Mouse (Mus musculus) midbrain, embryonic 10.5 days (tissue): ENCODE data around the gene Ggact. TPM values are rescaled to one million over a fixed set of nuclear protein-coding genes. Genes with fewer than 3 reads are reported as not detected.

Source experiments
- DNase-seq: peaks from one replicate; pipeline ENCODE4 v3.0.0-alpha.2; 2017; ENCODE audit warnings: low spot score
- H3K27ac ChIP-seq: fragments of 300-500 bp; sonication (generic); replicated peaks from 2 replicates; pipeline ENCODE4 v1.5.1; 2016; ENCODE audit warnings: mild to moderate bottlenecking
- H3K27me3 ChIP-seq: fragments of 300-500 bp; sonication (generic); 2 replicates; pipeline ENCODE4 v1.6.1; 2016; ENCODE audit warnings: low read depth, mild to moderate bottlenecking; ENCODE audit not compliant: poor library complexity, severe bottlenecking
- H3K36me3 ChIP-seq: fragments of 300-500 bp; sonication (generic); 2 replicates; pipeline ENCODE4 v1.6.1; 2016; ENCODE audit warnings: mild to moderate bottlenecking, moderate library complexity
- H3K4me1 ChIP-seq: fragments of 300-500 bp; sonication (generic); 2 replicates; pipeline ENCODE4 v1.6.1; 2016
- H3K4me3 ChIP-seq: fragments of 300-500 bp; sonication (generic); 2 replicates; pipeline ENCODE4 v1.5.1; 2016; ENCODE audit warnings: mild to moderate bottlenecking, moderate library complexity
- H3K9me3 ChIP-seq: fragments of 300-500 bp; sonication (generic); replicated peaks from 2 replicates; pipeline ENCODE4 v1.6.1; 2016; ENCODE audit warnings: mild to moderate bottlenecking
- WGBS: fragments of 180-500 bp; shearing (Covaris S2); methylation state at CpG from one replicate; pipeline ENCODE4 v1.1.7; 2016; 5-methylcytosine and 5-hydroxymethylcytosine counted together
- polyA plus RNA-seq: library from polyadenylated mRNA; unstranded; fragments of >200 nt; fragmentation: Nextera tagmentation; extraction: Ambion mirVana; gene quantifications from 2 replicates; pipeline ENCODE4 v1.2.1, GENCODE M21; 2016

Ggact gene
- polyA plus RNA-seq, 1 experiment from 2014 or later, result 3.2 TPM

DNA sequence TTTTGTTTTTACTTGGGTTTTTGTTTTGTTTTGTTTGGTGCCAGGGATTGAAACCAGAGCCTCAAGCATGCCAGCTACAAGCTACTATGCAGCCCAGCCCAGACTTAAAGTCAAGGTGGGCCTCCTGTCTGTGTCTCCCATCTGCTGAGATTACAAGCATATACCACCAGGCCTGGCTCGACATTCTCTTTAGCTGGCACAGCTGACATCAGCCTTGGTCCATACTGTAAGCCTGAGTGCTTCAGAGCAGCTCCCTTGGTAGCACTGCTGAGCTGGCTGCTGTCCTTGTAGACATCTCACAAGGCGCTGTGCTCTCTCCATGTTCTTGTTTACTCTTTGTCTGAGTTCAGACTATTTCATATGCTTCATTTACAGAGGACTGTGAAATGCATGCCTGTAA, 76.5 kb downstream of the Ggact start:
- H3K27ac ChIP-seq, result no peak overlapping the region
- no peak for DNase-seq

DNA sequence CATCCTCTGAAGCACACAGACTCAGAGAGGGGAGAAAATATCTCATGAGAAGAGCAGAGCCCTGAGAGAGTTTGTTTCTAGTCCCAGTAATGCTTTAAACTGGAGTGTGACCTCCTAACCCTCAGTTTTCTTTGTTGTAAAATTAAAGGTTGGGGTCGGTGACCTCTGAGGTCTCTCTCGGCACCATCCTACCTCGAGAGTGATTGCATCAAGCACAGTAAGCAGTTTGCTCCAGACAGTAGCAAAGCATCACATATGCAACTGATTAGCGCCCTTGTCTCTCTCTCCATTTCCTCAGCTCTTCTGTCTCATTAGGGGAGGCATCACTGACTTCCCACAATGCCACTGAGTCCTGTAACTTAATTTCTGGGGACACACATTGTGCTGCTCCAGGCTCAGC, 77.3 kb downstream of the Ggact start:
- DNase-seq, result peak; percentile 20
- Histone ChIP-seq H3K4me1 (peaks cover 10% of the 10 kb centered on the region), H3K9me3 (no peaks in the 10 kb centered on the region), H3K36me3 (no peaks in the 10 kb centered on the region), H3K27ac (no peak overlapping the region), H3K27me3 (no peaks in the 10 kb centered on the region), H3K4me3 (no peak overlapping the region)
- WGBS, result 27% methylated on average over 4 of the region's 4 CpGs

More for the DNA sequence above, 76.5 kb downstream of the Ggact start:
- Histone ChIP-seq H3K36me3 (no peaks in the 10 kb centered on the region), H3K27me3 (no peaks in the 10 kb centered on the region), H3K9me3 (no peaks in the 10 kb centered on the region), H3K4me3 (no peak overlapping the region), H3K4me1 (peaks cover 10% of the 10 kb centered on the region)
- 74% methylated on average over 2 of the region's 2 CpGs for WGBS

DNA sequence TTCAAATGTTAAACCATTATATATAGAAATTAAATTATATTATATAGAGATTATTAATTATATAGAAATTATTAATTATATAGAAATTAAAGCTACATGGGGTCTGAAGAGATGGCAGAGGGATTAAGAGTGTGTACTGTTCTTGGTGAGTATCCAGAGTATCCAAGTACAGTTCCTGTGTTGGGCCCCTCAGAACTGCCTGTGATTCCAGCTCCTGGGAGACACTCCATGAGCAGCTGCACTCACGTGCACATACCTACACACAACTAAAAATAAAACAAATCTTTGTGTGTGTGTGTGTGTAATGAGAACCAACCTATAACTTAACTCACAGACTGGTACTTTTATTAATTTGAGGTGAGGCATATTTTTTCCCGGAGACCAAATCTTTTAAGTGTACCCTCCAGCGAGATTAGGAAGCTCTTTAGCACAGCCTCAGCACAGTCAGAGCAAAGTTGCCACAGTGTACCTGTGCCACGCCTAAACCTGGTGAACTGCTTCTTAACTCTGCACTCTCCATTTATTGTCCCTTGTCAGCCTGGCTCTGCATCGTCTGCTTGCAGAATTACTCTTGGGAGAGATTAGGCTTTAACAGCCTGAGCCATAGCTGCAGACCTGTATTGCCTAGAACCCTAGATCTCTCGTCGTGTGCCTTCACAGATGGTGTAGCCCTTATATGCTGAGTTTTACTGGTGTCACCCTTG, 77.9 kb downstream of the Ggact start:
- Histone ChIP-seq H3K9me3 (no peaks in the 10 kb centered on the region), H3K4me1 (peaks cover 10% of the 10 kb centered on the region), H3K4me3 (no peak overlapping the region), H3K27ac (no peak overlapping the region), H3K36me3 (no peaks in the 10 kb centered on the region), H3K27me3 (no peaks in the 10 kb centered on the region)
- 56% methylated on average over 7 of the region's 7 CpGs for WGBS
- DNase-seq, result peak; percentile 12

DNA sequence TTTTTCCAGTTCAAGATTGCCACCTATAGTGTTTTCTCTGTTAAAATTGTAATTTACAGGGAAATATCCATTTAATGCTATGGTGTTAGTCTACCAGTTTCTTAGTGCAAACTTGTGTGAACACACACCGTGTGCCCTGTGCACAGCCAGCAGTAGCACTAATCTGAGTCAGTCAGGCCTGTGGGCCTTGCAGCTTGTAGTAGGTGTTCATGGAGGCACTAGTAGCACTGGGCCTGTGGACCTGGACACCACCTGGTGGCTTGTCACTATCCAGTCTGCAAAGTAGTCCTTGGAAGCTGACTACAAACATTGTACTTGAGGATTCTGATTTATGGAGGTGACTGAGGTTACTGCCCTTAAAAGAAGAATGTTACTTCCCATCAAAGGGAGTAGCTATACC, 78.8 kb downstream of the Ggact start:
- Histone ChIP-seq H3K27me3 (no peaks in the 10 kb centered on the region), H3K27ac (no peak overlapping the region), H3K9me3 (no peaks in the 10 kb centered on the region), H3K4me1 (peaks cover 10% of the 10 kb centered on the region), H3K4me3 (no peak overlapping the region), H3K36me3 (no peaks in the 10 kb centered on the region)
- 100% methylated on average over 1 of the region's 1 CpGs for WGBS
- no peak for DNase-seq

DNA sequence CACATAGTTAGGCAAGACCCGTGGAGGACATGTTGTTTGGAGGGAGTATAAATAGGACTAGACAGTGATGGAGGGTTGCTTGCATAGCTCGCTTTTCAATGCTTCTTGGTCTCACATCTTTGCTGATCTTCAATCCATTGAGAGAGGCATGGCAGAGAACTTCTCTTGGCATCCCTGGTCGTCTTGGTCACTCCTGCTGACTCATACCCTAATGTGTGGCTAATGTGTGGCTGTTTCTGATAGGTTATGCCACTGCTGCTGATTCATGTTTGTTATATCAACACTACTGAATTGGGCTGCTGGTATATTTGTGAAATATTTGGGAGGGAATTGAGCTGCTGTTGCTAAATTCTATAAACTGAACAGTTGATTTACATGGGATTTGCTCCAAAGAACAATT, 79.9 kb downstream of the Ggact start:
- Histone ChIP-seq H3K4me3 (no peak overlapping the region), H3K27ac (no peak overlapping the region), H3K27me3 (no peaks in the 10 kb centered on the region), H3K4me1 (peaks cover 10% of the 10 kb centered on the region), H3K36me3 (no peaks in the 10 kb centered on the region), H3K9me3 (no peaks in the 10 kb centered on the region)
- WGBS, result 93% methylated on average over 3 of the region's 3 CpGs
- DNase-seq, result no peak

DNA sequence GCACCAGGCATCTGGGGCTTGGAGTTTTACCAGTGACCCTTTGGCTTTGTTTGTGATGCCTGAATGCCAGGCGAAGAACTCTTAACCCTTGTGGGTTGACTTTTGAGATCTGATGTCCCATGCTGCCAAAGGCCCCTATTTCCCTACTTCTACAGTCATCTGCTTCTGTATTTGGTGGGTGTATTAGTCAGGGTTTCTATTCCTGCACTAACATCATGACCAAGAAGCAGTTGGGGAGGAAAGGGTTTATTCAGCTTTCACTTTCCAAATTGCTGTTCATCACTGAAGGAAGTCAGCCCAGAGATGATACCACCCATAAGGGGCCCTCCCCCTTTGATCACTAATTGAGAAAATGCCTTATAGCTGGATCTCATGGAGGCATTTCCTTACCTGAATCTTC, 83.1 kb downstream of the Ggact start:
- no peaks in the 10 kb centered on the region for H3K27me3 ChIP-seq
- no peaks in the 10 kb centered on the region for H3K9me3 ChIP-seq
- no peak overlapping the region for H3K27ac ChIP-seq
- H3K4me3 ChIP-seq, result no peak overlapping the region
- no peak for DNase-seq
- H3K4me1 ChIP-seq, result no peaks in the 10 kb centered on the region
- 82% methylated on average over 1 of the region's 1 CpGs for WGBS
- no peaks in the 10 kb centered on the region for H3K36me3 ChIP-seq

DNA sequence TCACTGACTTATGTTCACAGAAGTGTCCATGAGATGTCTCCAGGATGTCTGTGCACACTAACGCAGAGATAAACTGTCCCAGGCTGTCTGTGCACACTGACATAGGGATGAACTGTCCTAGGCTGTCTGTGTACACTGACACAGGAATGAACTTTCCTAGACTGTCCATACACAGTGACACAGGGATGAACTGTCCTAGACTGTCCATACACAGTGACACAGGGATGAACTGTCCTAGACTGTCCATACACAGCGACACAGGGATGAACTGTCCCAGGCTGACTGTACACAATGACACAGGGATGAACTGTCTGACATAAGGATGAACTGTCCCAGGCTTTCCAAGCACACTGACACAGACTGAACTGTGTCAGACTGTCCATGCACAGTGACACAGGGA, 88.1 kb downstream of the Ggact start:
- no peaks in the 10 kb centered on the region for H3K4me1 ChIP-seq
- H3K9me3 ChIP-seq, result no peaks in the 10 kb centered on the region
- DNase-seq, result no peak
- H3K36me3 ChIP-seq, result no peaks in the 10 kb centered on the region
- no peaks in the 10 kb centered on the region for H3K27me3 ChIP-seq
- WGBS, result 96% methylated on average over 2 of the region's 2 CpGs
- no peak overlapping the region for H3K27ac ChIP-seq
- no peak overlapping the region for H3K4me3 ChIP-seq

DNA sequence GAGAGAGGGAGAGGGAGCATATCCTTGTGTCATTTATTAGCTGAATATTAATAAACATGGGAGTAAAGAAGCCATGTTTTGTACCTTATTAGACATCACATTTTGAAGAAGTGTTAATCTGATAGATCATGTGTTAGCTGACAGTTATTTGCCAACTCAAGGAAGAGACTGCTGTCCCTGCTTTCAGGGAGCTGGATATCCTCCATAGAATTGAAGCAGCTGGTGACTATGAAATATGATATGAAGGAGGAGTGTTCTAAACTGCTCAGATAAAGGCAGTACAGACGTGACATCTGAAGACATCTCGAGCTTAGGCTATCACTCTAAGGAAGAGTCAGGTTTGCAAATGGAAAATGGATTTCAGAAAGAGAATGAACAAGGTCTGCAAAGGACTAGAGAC, 89.8 kb downstream of the Ggact start:
- 87% methylated on average over 2 of the region's 2 CpGs for WGBS
- Histone ChIP-seq H3K4me3 (no peak overlapping the region), H3K4me1 (no peaks in the 10 kb centered on the region), H3K27me3 (no peaks in the 10 kb centered on the region), H3K9me3 (no peaks in the 10 kb centered on the region), H3K36me3 (no peaks in the 10 kb centered on the region), H3K27ac (no peak overlapping the region)
- DNase-seq, result no peak

DNA sequence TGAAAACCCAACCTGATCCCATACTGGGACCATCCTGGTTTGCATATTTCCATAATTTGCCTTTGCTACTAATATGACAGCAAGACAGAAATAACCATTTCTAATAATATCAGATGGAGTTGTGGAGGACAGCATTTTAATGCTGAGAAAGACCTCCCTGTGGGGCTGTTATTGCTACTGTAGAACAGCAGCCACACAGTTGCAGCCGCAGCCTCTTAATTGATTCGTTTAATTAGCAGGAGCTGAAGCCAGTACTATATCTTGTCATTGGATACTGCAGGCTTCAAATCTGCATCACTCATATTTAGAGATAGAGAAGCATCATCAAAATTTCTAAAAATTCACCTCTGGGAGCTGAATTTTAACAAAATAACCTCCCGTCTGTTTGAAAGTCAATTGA, 92.6 kb downstream of the Ggact start:
- Histone ChIP-seq H3K36me3 (no peaks in the 10 kb centered on the region), H3K4me1 (no peaks in the 10 kb centered on the region), H3K27me3 (no peaks in the 10 kb centered on the region), H3K9me3 (no peaks in the 10 kb centered on the region), H3K27ac (no peak overlapping the region), H3K4me3 (no peak overlapping the region)
- no peak for DNase-seq
- 90% methylated on average over 3 of the region's 3 CpGs for WGBS

DNA sequence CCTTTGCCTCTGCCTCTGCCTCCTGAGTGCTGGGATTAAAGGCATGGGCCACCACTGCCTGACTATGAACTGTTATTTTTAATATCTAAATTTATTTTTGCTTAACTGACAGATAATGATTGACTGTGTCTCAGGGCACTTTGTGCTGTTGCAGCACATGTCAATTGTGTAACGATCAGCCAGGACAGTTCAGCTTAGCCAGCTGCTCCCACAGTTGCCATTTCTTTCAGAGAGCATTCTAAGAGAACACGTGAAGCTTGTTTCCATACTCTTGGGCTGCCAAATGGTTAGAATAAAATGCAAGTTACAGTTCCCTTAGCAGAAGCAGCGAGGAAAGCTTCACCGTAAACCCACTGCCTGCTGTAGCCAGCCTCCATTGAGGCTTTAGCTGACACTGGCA, 113.3 kb downstream of the Ggact start:
- Histone ChIP-seq H3K9me3 (no peaks in the 10 kb centered on the region), H3K4me3 (no peak overlapping the region), H3K36me3 (no peaks in the 10 kb centered on the region), H3K27ac (no peak overlapping the region), H3K27me3 (no peaks in the 10 kb centered on the region), H3K4me1 (peaks cover 5% of the 10 kb centered on the region; the same call in 1 of the 2 replicates)
- WGBS, result 87% methylated on average over 4 of the region's 4 CpGs
- DNase-seq, result no peak

DNA sequence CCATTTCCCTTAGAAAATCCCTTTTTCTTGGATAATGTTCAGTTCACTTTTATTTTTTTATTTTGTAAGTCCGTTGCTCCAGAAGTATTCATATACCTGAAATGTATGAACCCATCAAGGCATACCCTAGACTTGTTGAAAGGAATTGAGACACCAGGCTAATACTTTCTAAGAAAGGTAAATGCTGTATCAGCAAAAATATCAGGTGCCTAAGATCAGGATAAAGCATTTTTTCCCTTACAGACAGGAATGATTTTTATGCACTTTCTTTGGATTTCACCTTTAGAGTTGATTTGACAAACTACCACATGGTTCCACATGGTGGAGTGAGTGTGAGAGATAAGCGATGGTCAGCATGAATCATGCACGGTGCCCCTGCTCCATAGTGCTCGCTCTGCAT, 120.2 kb downstream of the Ggact start:
- DNase-seq, result no peak
- Histone ChIP-seq H3K36me3 (no peaks in the 10 kb centered on the region), H3K27ac (no peak overlapping the region), H3K4me3 (no peak overlapping the region), H3K9me3 (no peaks in the 10 kb centered on the region), H3K27me3 (no peaks in the 10 kb centered on the region), H3K4me1 (peaks cover 9% of the 10 kb centered on the region)
- WGBS, result 88% methylated on average over 4 of the region's 4 CpGs

DNA sequence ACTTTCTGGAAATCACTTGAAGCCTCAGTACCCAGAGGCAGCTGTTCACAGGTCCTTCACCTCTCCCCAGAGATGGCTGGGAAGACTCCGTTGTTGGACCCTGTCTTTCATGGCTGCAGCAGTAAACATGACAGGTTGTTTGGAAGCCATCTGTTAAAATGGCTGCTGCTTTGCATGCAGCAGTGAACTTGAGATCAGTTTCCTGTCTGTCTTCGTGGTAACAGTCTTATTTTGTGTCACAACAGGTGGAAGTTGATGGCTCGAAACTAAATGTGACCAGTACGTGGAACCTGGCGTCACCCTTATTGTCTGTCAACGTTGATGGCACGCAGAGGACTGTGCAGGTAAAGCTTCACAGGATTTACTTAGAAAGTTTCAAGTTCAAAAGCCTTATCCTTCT, 123.4 kb downstream of the Ggact start:
- H3K36me3 ChIP-seq, result no peaks in the 10 kb centered on the region
- H3K9me3 ChIP-seq, result no peaks in the 10 kb centered on the region
- 91% methylated on average over 7 of the region's 7 CpGs for WGBS
- peaks cover 4% of the 10 kb centered on the region for H3K4me1 ChIP-seq
- DNase-seq, result no peak
- H3K27ac ChIP-seq, result no peak overlapping the region
- H3K27me3 ChIP-seq, result no peaks in the 10 kb centered on the region
- no peak overlapping the region for H3K4me3 ChIP-seq

DNA sequence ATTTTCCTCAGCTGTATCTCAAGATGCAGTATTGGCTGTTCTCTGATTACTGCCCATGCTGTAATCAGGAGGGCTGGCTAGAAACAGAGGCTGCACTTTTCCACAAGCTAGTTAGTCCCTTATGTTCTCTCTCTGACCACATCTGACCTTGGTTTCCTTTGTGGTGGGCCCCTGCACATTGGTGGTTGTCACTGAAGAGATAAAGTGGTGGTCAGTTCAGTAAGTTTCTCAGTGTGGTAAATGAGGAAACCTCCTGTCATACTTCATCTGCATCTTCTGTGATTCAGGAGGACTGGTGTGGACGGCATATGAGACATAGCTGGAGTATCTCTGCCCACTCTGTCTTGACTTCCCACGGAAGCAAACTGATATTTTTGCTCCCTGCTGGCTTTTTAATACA, 125.4 kb downstream of the Ggact start:
- Histone ChIP-seq H3K9me3 (no peaks in the 10 kb centered on the region), H3K4me1 (no peaks in the 10 kb centered on the region), H3K27ac (no peak overlapping the region), H3K36me3 (no peaks in the 10 kb centered on the region), H3K27me3 (no peaks in the 10 kb centered on the region), H3K4me3 (no peak overlapping the region)
- no peak for DNase-seq
- WGBS, result 73% methylated on average over 2 of the region's 2 CpGs

DNA sequence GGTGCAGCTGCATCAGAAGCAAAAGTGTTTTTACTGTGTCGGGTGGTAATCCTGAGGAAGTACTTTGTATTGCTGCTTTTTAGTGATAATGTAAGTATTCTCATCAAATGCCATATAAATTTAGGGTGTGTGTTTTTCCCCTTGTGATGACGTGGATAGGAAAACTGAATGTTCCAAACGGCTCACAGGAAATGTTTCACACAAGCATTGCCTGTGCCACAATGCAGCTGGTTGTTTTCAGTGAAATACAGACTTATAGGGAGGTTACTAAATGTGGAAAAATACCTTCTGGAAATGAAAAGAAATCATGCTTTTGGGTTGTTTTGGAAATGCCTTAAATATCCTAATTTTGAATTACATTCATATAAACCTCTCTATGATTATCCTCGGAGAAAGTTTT, 128.9 kb downstream of the Ggact start:
- Histone ChIP-seq H3K27ac (no peak overlapping the region), H3K4me1 (no peaks in the 10 kb centered on the region), H3K9me3 (no peaks in the 10 kb centered on the region), H3K4me3 (no peak overlapping the region), H3K36me3 (no peaks in the 10 kb centered on the region), H3K27me3 (no peaks in the 10 kb centered on the region)
- DNase-seq, result no peak
- 88% methylated on average over 4 of the region's 4 CpGs for WGBS
